Mouse (Mus musculus) C2C12 (cell line): Measurements from ENCODE around the gene Nup88.

Source experiments
- CTCF ChIP-seq: IDR thresholded peaks from one replicate; pipeline ENCODE4 v1.5.1; 2011; ENCODE audit not compliant: control insufficient read depth, insufficient read depth, insufficient read length
- USF1 ChIP-seq: IDR thresholded peaks from one replicate; pipeline ENCODE4 v1.6.1; 2011; ENCODE audit warnings: low read depth, mild to moderate bottlenecking, control low read depth, moderate library complexity

- TF ChIP-seq CTCF: no peak
- no peak for TF ChIP-seq USF1
Observed at GRCm38 (mm10) chr11:70964222-70964907, 5.4 kb downstream of the Nup88 start.
